Mouse (Mus musculus): Measurements from ENCODE around the gene Ssx9.
"Not testable (repeated sequence)": the region's sequence is repeated elsewhere in the genome, so short reads cannot be mapped to it uniquely, and the experiment has no call there.

DNA sequence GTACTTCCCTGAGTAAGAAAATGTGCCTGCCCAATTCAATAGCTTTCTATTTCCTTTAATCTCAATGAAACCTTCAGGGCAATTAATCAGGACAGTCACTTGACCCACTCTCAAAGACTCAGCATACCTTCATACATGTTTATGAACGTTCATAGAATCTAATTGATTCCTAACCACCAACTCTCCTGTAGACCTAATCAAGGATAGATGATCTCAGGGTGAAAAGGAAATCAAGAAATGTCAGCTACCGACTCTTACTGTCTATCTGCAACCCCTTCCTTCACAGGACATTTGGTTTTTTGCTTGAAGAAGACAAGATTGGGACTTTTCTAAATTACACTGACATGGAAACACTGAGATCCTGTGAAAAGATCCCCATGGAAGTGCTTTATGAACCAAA lies at the start of gene Ssx9:
- not testable (repeated sequence) for TF ChIP-seq CTCF, EP300 (IDR thresholded peaks at IDR 0.05; ENCODE audit: low read depth)
